Mouse (Mus musculus): ENCODE measurements at regions not wholly inside any gene's neighbourhood (a gene's known extent, or its start where the extent isn't known, plus 50 kb on each side); places are given as distances from the start of the nearest gene placed in this dataset.

DNA sequence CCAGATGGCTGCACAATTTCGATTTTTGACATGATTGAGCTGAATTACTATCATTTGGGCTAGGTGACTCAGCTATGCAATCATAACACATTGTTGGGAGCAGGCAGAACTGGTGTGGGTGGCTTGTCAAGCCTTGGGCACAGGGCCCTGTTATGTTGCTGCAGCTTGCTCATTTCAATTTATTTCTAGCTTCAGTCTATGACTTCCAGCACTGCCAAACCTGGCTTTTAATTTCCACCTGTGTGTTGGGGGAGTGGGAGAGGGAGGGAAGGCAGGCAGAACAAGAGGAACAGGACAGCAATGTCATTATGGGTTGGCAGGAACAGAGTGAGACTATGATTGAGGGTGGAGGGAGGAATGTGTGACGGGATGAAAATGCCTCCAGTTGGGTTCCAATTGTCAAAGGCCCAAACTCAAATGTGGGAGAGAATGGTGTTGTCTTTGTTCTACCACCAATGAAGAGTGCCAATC, 102.0 kb upstream of the Agbl1 start:
- no peak for DNase-seq (ENCODE audit: low spot score)
- intact Hi-C loops (cut with DNase I) = no loop called here

GRCm38 (mm10) chr7:76142455-76142854, 87.2 kb upstream of the Agbl1 start:
- no peak for DNase-seq (ENCODE audit: low spot score)
- intact Hi-C loops (cut with DNase I) = no loop called here

DNA sequence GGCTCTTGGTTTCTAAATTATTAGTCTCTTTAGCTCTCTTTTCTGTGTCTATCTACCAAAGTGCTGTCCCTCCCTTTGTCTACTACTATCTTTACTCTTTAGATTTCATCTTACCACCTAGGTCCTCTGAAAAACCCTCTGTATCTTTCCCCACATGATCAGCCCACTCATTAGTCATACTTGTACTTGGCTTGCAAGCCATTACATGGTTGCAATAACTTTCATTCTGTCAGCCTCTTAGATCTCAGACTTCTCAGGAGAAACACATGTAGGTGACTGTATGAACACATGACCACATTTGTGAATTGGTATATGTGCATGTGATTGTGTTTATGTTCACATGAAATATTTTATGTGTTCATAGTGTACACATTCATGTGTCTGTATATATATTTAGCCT, 83.3 kb upstream of the Agbl1 start:
- intact Hi-C loops (cut with DNase I) = no loop called here

GRCm38 (mm10) chr7:76156869-76157268, 72.8 kb upstream of the Agbl1 start:
- intact Hi-C loops (cut with DNase I) = no loop called here
- DNase-seq (ENCODE audit: low spot score) = no peak

More for the DNA sequence above, 83.3 kb upstream of the Agbl1 start:
- DNase-seq (ENCODE audit: low spot score) = no peak

- intact Hi-C loops (cut with DNase I) = no loop called here
- no peak for DNase-seq (ENCODE audit: low spot score)
Observed at GRCm38 (mm10) chr7:76164191-76164590, 65.5 kb upstream of the Agbl1 start.

DNA sequence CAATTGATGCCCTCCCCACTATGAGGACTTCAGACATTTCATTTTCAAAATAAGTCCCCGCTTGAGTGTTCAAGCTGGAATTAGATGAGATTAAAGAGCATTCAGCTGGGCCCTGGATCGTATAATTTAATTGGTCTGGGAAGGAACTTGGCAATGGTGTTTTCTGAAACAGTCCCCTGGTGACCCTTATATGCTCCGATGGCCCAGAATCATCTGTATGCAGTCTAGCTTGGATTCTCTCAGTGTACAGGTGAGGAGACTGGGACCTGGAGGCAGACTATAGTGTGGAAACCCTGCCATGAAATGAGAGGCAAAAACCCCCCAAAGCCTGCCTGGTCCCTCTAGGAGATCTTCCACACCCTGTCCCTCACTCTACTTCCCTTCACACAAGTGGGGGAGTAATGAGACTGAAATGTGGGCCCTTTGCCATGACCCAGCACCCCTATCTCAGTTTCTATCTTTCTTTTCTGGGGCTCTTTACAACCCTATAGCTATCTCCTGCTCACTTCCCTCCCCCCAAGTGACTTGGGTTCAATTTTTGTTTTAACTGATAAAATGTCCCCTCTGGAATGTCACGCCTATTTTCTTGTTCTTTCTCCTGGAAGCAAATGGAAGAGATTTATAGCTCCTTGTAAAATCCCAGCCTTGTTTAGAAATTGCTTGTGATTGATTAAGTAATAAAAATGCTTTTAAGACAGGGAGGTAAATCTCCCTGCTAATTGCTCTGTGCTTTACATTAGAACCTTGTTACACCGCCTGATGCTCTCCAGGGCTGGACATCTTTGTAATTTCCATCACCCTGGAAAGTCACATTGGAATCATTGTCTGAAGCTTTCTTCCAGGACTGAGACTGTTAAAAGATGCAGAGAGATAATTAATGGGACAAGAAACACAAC, 64.7 kb upstream of the Agbl1 start:
- DNase-seq (ENCODE audit: low spot score) = no peak

GRCm38 (mm10) chr7:76170481-76170880, 59.2 kb upstream of the Agbl1 start:
- intact Hi-C loops (cut with DNase I) = no loop called here
- no peak for DNase-seq (ENCODE audit: low spot score)

More for the DNA sequence above, 64.7 kb upstream of the Agbl1 start:
- intact Hi-C loops (cut with DNase I) = no loop called here

- intact Hi-C loops (cut with DNase I) = no loop called here
- no peak for DNase-seq (ENCODE audit: low spot score)
Observed at GRCm38 (mm10) chr7:76176235-76176634, 53.5 kb upstream of the Agbl1 start.

- intact Hi-C loops (cut with DNase I) = no loop called here
- no peak for DNase-seq (ENCODE audit: low spot score)
Observed at GRCm38 (mm10) chr7:76177420-76177819, 52.3 kb upstream of the Agbl1 start.

Measured in heart, postnatal 25 days (tissue).